Mouse (Mus musculus): ENCODE measurements around the gene Plekha1. TPM values are rescaled to one million over a fixed set of nuclear protein-coding genes. Genes with fewer than 3 reads are reported as not detected.
A peak's percentile ranks its signal among the peaks of the same experiment; 100 is the strongest.

Plekha1 gene
- polyA plus RNA-seq, 1 experiment from 2014 or later, result 32.2 TPM

- 58% methylated on average over 2 of the region's 2 CpGs for WGBS
- Histone ChIP-seq H3K4me3 (ENCODE audit: low read depth, low read length) (no peak overlapping the region), H3K27ac (ENCODE audit: low read depth, low read length) (no peak overlapping the region), H3K4me2 (ENCODE audit: low read depth, low read length, severe bottlenecking) (no peak overlapping the region), H3K27me3 (ENCODE audit: control insufficient read depth, insufficient read depth, low read length) (no peaks in the 10 kb centered on the region), H3K9ac (ENCODE audit: low read length) (no peak overlapping the region), H3K36me3 (ENCODE audit: control insufficient read depth, insufficient read depth, low read length) (no peaks in the 10 kb centered on the region), H3K9me3 (ENCODE audit: control insufficient read depth, low read length) (no peaks in the 10 kb centered on the region), H3K4me1 (replicated peaks; ENCODE audit: control insufficient read depth, insufficient read depth, low read length) (no peaks in the 10 kb centered on the region)
- ATAC-seq (replicated peaks; ENCODE audit: low FRiP score), result no peak
- DNase-seq (ENCODE audit: low spot score), result no peak
These were observed 52.7 kb downstream of the Plekha1 start for GRCm38 (mm10) chr7:130918260-130918659.

- ATAC-seq (replicated peaks; ENCODE audit: low FRiP score), result no peak
- no peaks in the 10 kb centered on the region for H3K9me3 ChIP-seq (ENCODE audit: control insufficient read depth, low read length)
- H3K27me3 ChIP-seq (ENCODE audit: control insufficient read depth, insufficient read depth, low read length), result no peaks in the 10 kb centered on the region
- H3K4me3 ChIP-seq (ENCODE audit: low read depth, low read length), result no peak overlapping the region
- DNase-seq (ENCODE audit: low spot score), result no peak
- WGBS, result 83% methylated on average over 13 of the region's 13 CpGs
- no peak overlapping the region for H3K27ac ChIP-seq (ENCODE audit: low read depth, low read length)
- no peaks in the 10 kb centered on the region for H3K36me3 ChIP-seq (ENCODE audit: control insufficient read depth, insufficient read depth, low read length)
- no peak overlapping the region for H3K9ac ChIP-seq (ENCODE audit: low read length)
- H3K4me2 ChIP-seq (ENCODE audit: low read depth, low read length, severe bottlenecking), result no peak overlapping the region
- no peaks in the 10 kb centered on the region for H3K4me1 ChIP-seq (replicated peaks; ENCODE audit: control insufficient read depth, insufficient read depth, low read length)
These were observed 57.6 kb downstream of the Plekha1 start for GRCm38 (mm10) chr7:130922981-130923731.

GRCm38 (mm10) chr7:130930401-130930800, 64.8 kb downstream of the Plekha1 start:
- Histone ChIP-seq H3K4me2 (ENCODE audit: low read depth, low read length, severe bottlenecking) (no peak overlapping the region), H3K9ac (ENCODE audit: low read length) (no peak overlapping the region), H3K4me1 (replicated peaks; ENCODE audit: control insufficient read depth, insufficient read depth, low read length) (no peaks in the 10 kb centered on the region; the same call in 1 of the 2 replicates), H3K27ac (ENCODE audit: low read depth, low read length) (no peak overlapping the region), H3K36me3 (ENCODE audit: control insufficient read depth, insufficient read depth, low read length) (no peaks in the 10 kb centered on the region), H3K4me3 (ENCODE audit: low read depth, low read length) (no peak overlapping the region), H3K27me3 (ENCODE audit: control insufficient read depth, insufficient read depth, low read length) (peaks cover 18% of the 10 kb centered on the region), H3K9me3 (ENCODE audit: control insufficient read depth, low read length) (no peaks in the 10 kb centered on the region)
- DNase-seq (ENCODE audit: low spot score), result no peak
- WGBS, result 75% methylated on average over 3 of the region's 3 CpGs
- ATAC-seq (replicated peaks; ENCODE audit: low FRiP score), result no peak

DNA sequence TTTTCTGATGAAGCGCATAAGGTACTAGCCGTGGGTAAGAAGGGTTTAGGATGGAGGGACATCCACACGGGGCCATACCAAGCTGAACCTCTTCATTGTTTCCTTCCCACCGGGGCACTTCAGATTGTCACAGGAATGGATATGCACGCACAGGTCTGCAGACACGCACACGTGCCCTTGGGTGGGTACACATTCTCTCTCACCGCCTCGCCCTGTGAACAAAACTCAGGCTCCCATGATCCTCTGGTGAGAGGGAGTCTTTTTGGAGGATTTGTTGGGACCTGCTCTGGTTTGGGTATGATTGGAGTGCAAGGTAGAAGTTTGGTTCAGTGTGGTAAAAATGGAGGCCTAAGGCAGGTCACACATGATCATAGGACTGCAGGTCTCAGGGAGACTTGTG, 67.4 kb downstream of the Plekha1 start:
- Histone ChIP-seq H3K4me2 (ENCODE audit: low read depth, low read length, severe bottlenecking) (no peak overlapping the region), H3K4me1 (replicated peaks; ENCODE audit: control insufficient read depth, insufficient read depth, low read length) (peaks cover 9% of the 10 kb centered on the region), H3K4me3 (ENCODE audit: low read depth, low read length) (no peak overlapping the region), H3K9ac (ENCODE audit: low read length) (no peak overlapping the region), H3K27ac (ENCODE audit: low read depth, low read length) (no peak overlapping the region), H3K27me3 (ENCODE audit: control insufficient read depth, insufficient read depth, low read length) (peaks cover 43% of the 10 kb centered on the region), H3K9me3 (ENCODE audit: control insufficient read depth, low read length) (no peaks in the 10 kb centered on the region), H3K36me3 (ENCODE audit: control insufficient read depth, insufficient read depth, low read length) (no peaks in the 10 kb centered on the region)
- ATAC-seq (replicated peaks; ENCODE audit: low FRiP score) (no peak), DNase-seq (ENCODE audit: low spot score) (no peak)
- WGBS, result 86% methylated on average over 9 of the region's 9 CpGs

DNA sequence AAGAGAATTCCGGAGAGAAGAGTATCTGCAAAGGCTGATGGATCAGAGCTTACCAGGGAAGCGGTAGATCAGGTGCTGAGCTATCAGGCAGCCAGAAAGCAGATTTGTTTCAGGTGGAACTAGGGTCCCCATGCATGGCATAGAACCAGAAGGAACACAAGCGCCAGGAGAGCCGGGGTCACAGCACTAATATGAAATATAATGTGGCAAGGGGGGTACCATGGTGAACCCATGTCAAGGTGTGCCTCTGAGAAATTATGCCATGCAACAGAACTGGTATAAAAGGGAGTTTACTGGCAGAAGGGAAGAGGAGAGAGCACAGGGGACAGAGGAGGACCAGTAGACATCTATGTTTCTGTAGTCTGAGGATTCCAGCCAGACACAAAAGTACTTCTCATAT, 69.1 kb downstream of the Plekha1 start:
- Histone ChIP-seq H3K9me3 (ENCODE audit: control insufficient read depth, low read length) (no peaks in the 10 kb centered on the region), H3K4me1 (replicated peaks; ENCODE audit: control insufficient read depth, insufficient read depth, low read length) (peaks cover 9% of the 10 kb centered on the region), H3K4me2 (ENCODE audit: low read depth, low read length, severe bottlenecking) (no peak overlapping the region), H3K9ac (ENCODE audit: low read length) (no peak overlapping the region), H3K27ac (ENCODE audit: low read depth, low read length) (no peak overlapping the region), H3K36me3 (ENCODE audit: control insufficient read depth, insufficient read depth, low read length) (no peaks in the 10 kb centered on the region), H3K4me3 (ENCODE audit: low read depth, low read length) (no peak overlapping the region), H3K27me3 (ENCODE audit: control insufficient read depth, insufficient read depth, low read length) (peaks cover 47% of the 10 kb centered on the region)
- WGBS, result 84% methylated on average over 4 of the region's 4 CpGs
- ATAC-seq (replicated peaks; ENCODE audit: low FRiP score) (no peak), DNase-seq (ENCODE audit: low spot score) (peak; percentile 23)

DNA sequence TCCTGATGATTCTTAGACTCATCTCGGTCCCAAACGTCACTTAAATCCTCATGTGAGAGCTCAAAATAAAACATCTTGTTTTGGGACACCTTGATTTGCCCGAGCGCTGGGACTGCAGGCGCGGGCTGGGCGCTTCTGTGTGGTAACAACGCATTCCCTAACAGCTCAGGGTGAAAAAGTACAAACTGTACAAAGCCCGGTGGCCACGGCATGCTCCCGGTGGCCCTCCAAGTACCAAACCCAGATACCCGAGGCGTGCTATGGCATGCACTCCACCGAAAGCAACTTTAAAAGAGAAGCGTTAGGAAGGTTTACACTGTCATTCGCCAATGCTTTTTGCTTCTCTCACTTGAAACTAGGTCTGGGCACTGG, 69.9 kb downstream of the Plekha1 start:
- 14% methylated on average over 16 of the region's 16 CpGs for WGBS
- no peak overlapping the region for H3K9ac ChIP-seq (ENCODE audit: low read length)
- ATAC-seq (replicated peaks; ENCODE audit: low FRiP score), result no peak

DNA sequence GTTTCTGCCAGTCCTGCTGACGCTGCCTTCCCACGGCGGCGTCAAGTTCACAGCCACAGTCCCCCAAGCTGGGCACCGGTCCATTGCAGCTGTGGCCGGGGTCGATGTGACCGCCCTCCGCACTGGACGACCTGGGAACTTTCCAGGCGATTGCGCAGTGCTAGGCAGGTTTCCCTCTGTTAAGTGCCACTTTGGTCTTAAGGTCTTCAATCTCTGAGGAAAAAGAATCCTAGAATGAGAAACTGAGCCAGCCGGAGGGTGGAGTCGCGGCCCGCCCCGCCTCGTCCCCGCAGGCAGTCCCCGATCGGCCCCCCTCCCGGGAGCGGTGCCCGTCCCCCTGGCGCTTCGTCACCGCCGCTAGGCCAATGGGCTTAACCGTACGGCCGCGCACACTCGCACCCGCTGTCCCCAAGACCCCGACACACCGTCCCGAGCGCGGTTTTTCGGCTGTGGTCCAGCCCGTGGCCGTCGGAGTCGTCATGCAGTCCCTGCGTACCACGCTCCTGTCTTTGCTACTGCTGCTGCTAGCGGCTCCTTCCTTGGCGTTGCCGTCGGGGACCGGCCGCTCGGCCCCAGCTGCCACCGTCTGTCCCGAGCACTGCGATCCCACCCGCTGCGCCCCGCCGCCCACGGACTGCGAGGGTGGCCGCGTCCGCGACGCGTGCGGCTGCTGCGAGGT, 70.4 kb downstream of the Plekha1 start, which contains the start of gene Htra1:
Gene Htra1, plus strand, starts transcription at position 319 of the 679 bp plus-strand sequence.
- ATAC-seq (replicated peaks; ENCODE audit: low FRiP score), result peak; percentile 63; the same call in 1 of the 2 replicates
- peaks cover 47% of the 10 kb centered on the region for H3K27me3 ChIP-seq (ENCODE audit: control insufficient read depth, insufficient read depth, low read length)
- peak; percentile 75 for DNase-seq (ENCODE audit: low spot score)
- no peak within 1 kb of the TSS for H3K27ac ChIP-seq (ENCODE audit: low read depth, low read length)
- H3K36me3 ChIP-seq (ENCODE audit: control insufficient read depth, insufficient read depth, low read length), result no peaks in the 10 kb centered on the region
- H3K4me1 ChIP-seq (replicated peaks; ENCODE audit: control insufficient read depth, insufficient read depth, low read length), result peaks cover 9% of the 10 kb centered on the region
- H3K4me2 ChIP-seq (ENCODE audit: low read depth, low read length, severe bottlenecking), result peak within 1 kb of the TSS; percentile 57
- H3K4me3 ChIP-seq (ENCODE audit: low read depth, low read length), result peak within 1 kb of the TSS; percentile 39
- no peaks in the 10 kb centered on the region for H3K9me3 ChIP-seq (ENCODE audit: control insufficient read depth, low read length)
- under 1% methylated on average over 70 of the region's 70 CpGs for WGBS
- no peak within 1 kb of the TSS for H3K9ac ChIP-seq (ENCODE audit: low read length)

More for the DNA sequence above, 69.9 kb downstream of the Plekha1 start:
- Histone ChIP-seq H3K9me3 (ENCODE audit: control insufficient read depth, low read length) (no peaks in the 10 kb centered on the region), H3K36me3 (ENCODE audit: control insufficient read depth, insufficient read depth, low read length) (no peaks in the 10 kb centered on the region), H3K4me3 (ENCODE audit: low read depth, low read length) (peak overlapping the region; percentile 39), H3K4me1 (replicated peaks; ENCODE audit: control insufficient read depth, insufficient read depth, low read length) (peaks cover 9% of the 10 kb centered on the region), H3K27ac (ENCODE audit: low read depth, low read length) (no peak overlapping the region), H3K27me3 (ENCODE audit: control insufficient read depth, insufficient read depth, low read length) (peaks cover 47% of the 10 kb centered on the region), H3K4me2 (ENCODE audit: low read depth, low read length, severe bottlenecking) (peak overlapping the region; percentile 57)
- no peak for DNase-seq (ENCODE audit: low spot score)

- Histone ChIP-seq H3K4me3 (ENCODE audit: low read depth, low read length) (peak overlapping the region; percentile 39), H3K27ac (ENCODE audit: low read depth, low read length) (no peak overlapping the region), H3K36me3 (ENCODE audit: control insufficient read depth, insufficient read depth, low read length) (no peaks in the 10 kb centered on the region), H3K4me1 (replicated peaks; ENCODE audit: control insufficient read depth, insufficient read depth, low read length) (peaks cover 9% of the 10 kb centered on the region), H3K4me2 (ENCODE audit: low read depth, low read length, severe bottlenecking) (peak overlapping the region; percentile 57), H3K9me3 (ENCODE audit: control insufficient read depth, low read length) (no peaks in the 10 kb centered on the region), H3K27me3 (ENCODE audit: control insufficient read depth, insufficient read depth, low read length) (peaks cover 47% of the 10 kb centered on the region), H3K9ac (ENCODE audit: low read length) (no peak overlapping the region)
- WGBS, result under 1% methylated on average over 49 of the region's 49 CpGs
- ATAC-seq (replicated peaks; ENCODE audit: low FRiP score) (peak; percentile 21; the same call in 1 of the 2 replicates), DNase-seq (ENCODE audit: low spot score) (peak; percentile 57)
These were observed 71.0 kb downstream of the Plekha1 start for GRCm38 (mm10) chr7:130936472-130936951.
